9 mouse cellular contexts compared by ENCODE assay signal in genomic region chrX:170673233-170673951, GRCm38 (mm10). TPM values are rescaled to one million over a fixed set of nuclear protein-coding genes. Genes with fewer than 3 reads are reported as not detected.
DNase-seq lines count a peak whose midpoint lies in the region; ATAC-seq and TF ChIP-seq lines count a peak whose summit lies in the region.
"Had no signal": no experiment of that assay in that cellular context is flagged by ENCODE, and none has a peak within 500 bp of the region (broad histone marks: within the 10 kb centered on the region; RNA-seq: fewer than 3 reads in every experiment).

No protein-coding gene starts in this region.

- peaks cover 51% of the 10 kb centered on the region for H3K9me3 ChIP-seq in lung, embryonic 16.5 days (ENCODE audit: control insufficient read depth, low read length)
- H3K9me3 ChIP-seq in hindbrain, embryonic 13.5 days = peaks cover 39% of the 10 kb centered on the region

- H3K27me3 ChIP-seq in lung, embryonic 16.5 days (ENCODE audit: control insufficient read depth, insufficient read depth, low read depth, low read length) = no peaks in the 10 kb centered on the region
- no peaks in the 10 kb centered on the region for H3K27me3 ChIP-seq in hindbrain, embryonic 13.5 days

- H3K4me1 ChIP-seq in lung, embryonic 16.5 days (replicated peaks; ENCODE audit: control insufficient read depth, insufficient read depth, low read length) = no peaks in the 10 kb centered on the region
- no peaks in the 10 kb centered on the region for H3K4me1 ChIP-seq in hindbrain, embryonic 13.5 days (replicated peaks)

- no peak for TF ChIP-seq CTCF in layer of hippocampus, adult 2 months (conservative IDR thresholded peaks at IDR 0.05)

- H3K27ac ChIP-seq in lung, embryonic 16.5 days (ENCODE audit: low read length) = no peak overlapping the region
- no peak overlapping the region for H3K27ac ChIP-seq in hindbrain, embryonic 13.5 days
- H3K27ac ChIP-seq in layer of hippocampus, adult 2 months = no peak overlapping the region

- H3K9ac ChIP-seq in lung, embryonic 16.5 days (ENCODE audit: low read length) = no peak overlapping the region
- no peak overlapping the region for H3K9ac ChIP-seq in hindbrain, embryonic 13.5 days

- H3K36me3 ChIP-seq in lung, embryonic 16.5 days (ENCODE audit: control insufficient read depth, insufficient read depth, low read length) = peaks cover 19% of the 10 kb centered on the region
- H3K36me3 ChIP-seq in hindbrain, embryonic 13.5 days = peaks cover 43% of the 10 kb centered on the region

- H3K4me3 ChIP-seq in lung, embryonic 16.5 days (ENCODE audit: low read length) = no peak overlapping the region
- H3K4me3 ChIP-seq in hindbrain, embryonic 13.5 days = no peak overlapping the region
- no peak overlapping the region for H3K4me3 ChIP-seq in layer of hippocampus, adult 2 months

- H3K4me2 ChIP-seq in lung, embryonic 16.5 days (ENCODE audit: low read depth, low read length) = no peak overlapping the region
- no peak overlapping the region for H3K4me2 ChIP-seq in hindbrain, embryonic 13.5 days

- WGBS in lung, embryonic 16.5 days = 76% methylated on average over 40 of the region's 42 CpGs
- 75% methylated on average over 41 of the region's 42 CpGs for WGBS in hindbrain, embryonic 13.5 days

- DNase-seq in adrenal gland, postnatal 14 days = peak; percentile 22
- DNase-seq in adrenal gland, adult 18-20 months (ENCODE audit: low spot score in 2 of 2) = no peak
- no peak for DNase-seq in lung, postnatal 25 days (ENCODE audit: low spot score)
- DNase-seq in layer of hippocampus, adult 2 months (ENCODE audit: low spot score in 2 of 2) = no peak
- no peak for DNase-seq in gastrocnemius, postnatal 25 days

- peak; percentile 80 for ATAC-seq in lung, embryonic 16.5 days (ENCODE audit: low read depth)
- peak; percentile 94 for ATAC-seq in hindbrain, embryonic 13.5 days (ENCODE audit: low FRiP score)
- peak; percentile 74; the same call in 1 of the 2 replicates for ATAC-seq in megakaryocyte-erythroid progenitor cell, adult 5-6 weeks (replicated peaks; ENCODE audit: low FRiP score, low TSS enrichment, poor library complexity, severe bottlenecking)

RNA-seq across cellular contexts. Expression of gene Asmt, which starts 0.9 kb away (rescaled TPM):
- total RNA-seq in adrenal gland, postnatal 14 days (2021) = not detected in 2 replicates
- not detected for total RNA-seq in adrenal gland, adult 18-20 months (2021)
- not detected in 2 replicates for polyA plus RNA-seq in lung, embryonic 16.5 days (2015; fragmentation: Nextera tagmentation; extraction: Ambion mirVana)
- polyA plus RNA-seq in hindbrain, embryonic 13.5 days (2015; fragmentation: Nextera tagmentation; extraction: Ambion mirVana) = not detected in 2 replicates
- not detected in 2 replicates for total RNA-seq in megakaryocyte-erythroid progenitor cell, adult 5-6 weeks (2014; fragmentation: Nextera tagmentation)
- total RNA-seq in megakaryocyte-erythroid progenitor cell, adult 5-6 weeks (2017) = not detected in 2 replicates
- under 1 TPM in 1 of 2 experiments, not detected in 1; 0.31 TPM for total RNA-seq in layer of hippocampus, adult 2 months (2021)
- total RNA-seq in gastrocnemius, postnatal 25 days (2021) = not detected
- polyA plus RNA-seq: C2C12 had no signal
